2 mouse cellular contexts compared by ENCODE assay signal in the genomic region with DNA sequence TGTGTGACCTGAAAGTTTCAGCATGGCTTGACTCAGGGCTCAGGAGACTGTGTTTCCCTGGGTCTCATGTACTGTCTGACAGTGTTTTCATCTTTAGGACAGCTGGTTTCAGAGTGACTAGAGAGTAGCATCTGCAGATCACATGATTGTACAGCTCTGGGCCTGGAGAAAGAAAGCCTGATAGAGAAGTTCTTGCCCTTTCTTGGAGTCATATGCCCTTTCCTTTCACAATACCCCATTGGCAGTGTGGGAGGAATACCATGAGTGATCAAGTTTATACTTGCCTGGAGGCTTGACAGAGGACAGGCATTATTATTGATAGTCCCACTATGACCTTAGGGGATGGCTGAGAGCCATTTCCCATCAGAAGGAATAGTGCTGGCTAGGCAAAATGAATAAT.
TF ChIP-seq lines count a peak whose summit lies in the region.

No protein-coding gene starts in this region.

TF ChIP-seq in CH12.LX, 34 proteins besides CTCF, POLR2A, EP300 and RAD21:
- TF ChIP-seq RCOR1 (conservative IDR thresholded peaks at IDR 0.05; ENCODE audit: low read depth, low read length) (peak; percentile 67; the same call in 1 of the 2 replicates), MAX (IDR thresholded peaks at IDR 0.05; ENCODE audit: low read length) (peak; percentile 80), USF1 (IDR thresholded peaks at IDR 0.05; ENCODE audit: low read depth, low read length) (peak; percentile 61), ZC3H11A (IDR thresholded peaks at IDR 0.05; ENCODE audit: low read depth, low read length) (no peak), PAX5 (IDR thresholded peaks at IDR 0.05; ENCODE audit: low read length) (no peak), ZNF384 (IDR thresholded peaks at IDR 0.05; ENCODE audit: low read depth, low read length) (no peak), ZKSCAN1 (IDR thresholded peaks at IDR 0.05; ENCODE audit: borderline replicate concordance, low read depth, low read length) (no peak), TCF12 (IDR thresholded peaks at IDR 0.05; ENCODE audit: low read depth, low read length) (peak; percentile 63; the same call in 1 of the 2 replicates), TBP (conservative IDR thresholded peaks at IDR 0.05; ENCODE audit: low read depth, low read length) (no peak), HCFC1 (IDR thresholded peaks at IDR 0.05; ENCODE audit: low read depth, low read length) (no peak), ZMIZ1 (IDR thresholded peaks at IDR 0.05; ENCODE audit: low read depth, low read length) (no peak), UBTF (IDR thresholded peaks at IDR 0.05; ENCODE audit: low read depth, low read length) (no peak), JUND (conservative IDR thresholded peaks at IDR 0.05; ENCODE audit: low read depth, low read length) (peak; percentile 82), MAFK (IDR thresholded peaks at IDR 0.05; ENCODE audit: insufficient replicate concordance, low read length) (peak; percentile 26; the same call in 1 of the 2 replicates), SIN3A (IDR thresholded peaks at IDR 0.05; ENCODE audit: low read length) (peak; percentile 99), NRF1 (IDR thresholded peaks at IDR 0.05; ENCODE audit: low read depth, low read length) (no peak), POLR2AphosphoS2 (IDR thresholded peaks at IDR 0.05; ENCODE audit: low read depth, low read length) (no peak), USF2 (conservative IDR thresholded peaks at IDR 0.05; ENCODE audit: low read depth, low read length) (peak; percentile 64; the same call in 1 of the 2 replicates), MEF2A (IDR thresholded peaks at IDR 0.05; ENCODE audit: borderline replicate concordance, low read depth, low read length) (peak; percentile 68; the same call in 1 of the 2 replicates), ETS1 (conservative IDR thresholded peaks at IDR 0.05; ENCODE audit: low read depth, low read length) (peak; percentile 98), IRF4 (IDR thresholded peaks at IDR 0.05; ENCODE audit: low read depth, low read length) (peak; percentile 90), SMC3 (IDR thresholded peaks at IDR 0.05; ENCODE audit: low read depth, low read length) (0 out of 2 replicates have a peak, but pooled peaks have one; percentile 9), CHD2 (IDR thresholded peaks at IDR 0.05; ENCODE audit: low read length) (0 out of 2 replicates have a peak, but pooled peaks have one; percentile 21), NELFE (IDR thresholded peaks at IDR 0.05; ENCODE audit: low read depth, low read length) (no peak), ELF1 (IDR thresholded peaks at IDR 0.05; ENCODE audit: low read depth, low read length) (no peak), GABPA (IDR thresholded peaks at IDR 0.05; ENCODE audit: insufficient replicate concordance, low read depth, low read length) (no peak), KAT2A (IDR thresholded peaks at IDR 0.05; ENCODE audit: insufficient replicate concordance, low read length) (no peak), JUN (IDR thresholded peaks at IDR 0.05; ENCODE audit: insufficient read depth, low read depth, low read length) (peak; percentile 62), E2F4 (IDR thresholded peaks at IDR 0.05; ENCODE audit: insufficient replicate concordance, low read depth, low read length) (0 out of 2 replicates have a peak, but pooled peaks have one; percentile 37), BHLHE40 (IDR thresholded peaks at IDR 0.05; ENCODE audit: low read depth, low read length) (peak; percentile 89), MAZ (IDR thresholded peaks at IDR 0.05; ENCODE audit: low read depth, low read length) (no peak), MXI1 (IDR thresholded peaks at IDR 0.05; ENCODE audit: low read depth, low read length) (peak; percentile 89), MYC (IDR thresholded peaks at IDR 0.05; ENCODE audit: low read depth, low read length) (peak; percentile 58; the same call in 1 of the 2 replicates), CHD1 (IDR thresholded peaks at IDR 0.05; ENCODE audit: low read depth, low read length) (no peak)

TF ChIP-seq in myocyte, 11 proteins besides CTCF, POLR2A, EP300 and RAD21:
- no peak for TF ChIP-seq TCF12 (IDR thresholded peaks at IDR 0.05; ENCODE audit: insufficient read depth, poor library complexity, severe bottlenecking)
- no peak for TF ChIP-seq MAX (IDR thresholded peaks at IDR 0.05; ENCODE audit: low read depth)
- TF ChIP-seq USF1 (IDR thresholded peaks at IDR 0.05; ENCODE audit: low read depth) = peak; percentile 49
